Mouse (Mus musculus) T-helper 17 cell (primary cell): ENCODE results near the gene Cnfn.

Experiments used
- in situ Hi-C, 2 experiments: fragments of 300-600 bp; cut with MboI, MseI; formaldehyde crosslinking; loops; 1 replicate in 1 of 2; 2 replicates in 1 of 2; pipeline ENCODE4 v1.15.1; 2025; ENCODE audit warnings: high pct_unique_total_duplicates in 2 of 2

The Cnfn gene

DNA sequence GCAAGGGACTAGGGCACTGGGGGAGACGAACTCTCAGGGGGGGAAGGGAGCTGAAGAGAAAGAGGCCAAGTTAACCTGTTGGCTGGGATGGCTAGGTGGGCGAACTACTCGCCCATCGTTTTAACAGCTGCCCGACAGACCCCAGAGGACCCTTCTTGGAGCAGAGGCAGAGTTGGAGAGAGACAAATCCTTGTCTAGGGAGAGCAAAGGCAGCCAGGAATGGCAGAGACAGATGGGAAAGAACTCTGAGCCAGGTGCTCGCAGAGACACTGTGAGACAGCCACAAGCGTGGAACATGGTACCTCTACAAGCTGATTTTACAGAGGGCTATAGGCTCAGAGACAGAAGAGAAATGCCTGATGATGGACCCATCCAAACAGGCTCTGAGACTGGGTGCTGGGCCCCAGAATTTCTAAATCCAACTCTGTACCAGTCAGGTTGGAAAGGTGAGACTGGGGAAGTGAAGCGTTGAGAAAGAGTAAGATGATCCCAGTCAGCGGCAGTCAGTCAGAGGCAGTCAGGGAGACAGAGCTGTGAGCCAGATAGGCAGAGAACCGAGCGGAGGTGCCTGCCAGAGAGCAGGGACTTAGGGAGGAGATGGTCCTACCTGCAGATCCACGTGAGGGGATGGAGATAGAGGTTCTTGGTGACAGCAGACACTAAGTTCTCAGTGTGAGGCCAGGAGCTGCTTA, at the start of gene Cnfn:
Cnfn (minus strand) TSS at position 667 of the 692 bp plus-strand sequence.
- in situ Hi-C loops = no loop called here

GRCm38 (mm10) chr7:25417597-25417996, 48.1 kb upstream of the Cnfn start:
- in situ Hi-C loops = no loop called here

DNA sequence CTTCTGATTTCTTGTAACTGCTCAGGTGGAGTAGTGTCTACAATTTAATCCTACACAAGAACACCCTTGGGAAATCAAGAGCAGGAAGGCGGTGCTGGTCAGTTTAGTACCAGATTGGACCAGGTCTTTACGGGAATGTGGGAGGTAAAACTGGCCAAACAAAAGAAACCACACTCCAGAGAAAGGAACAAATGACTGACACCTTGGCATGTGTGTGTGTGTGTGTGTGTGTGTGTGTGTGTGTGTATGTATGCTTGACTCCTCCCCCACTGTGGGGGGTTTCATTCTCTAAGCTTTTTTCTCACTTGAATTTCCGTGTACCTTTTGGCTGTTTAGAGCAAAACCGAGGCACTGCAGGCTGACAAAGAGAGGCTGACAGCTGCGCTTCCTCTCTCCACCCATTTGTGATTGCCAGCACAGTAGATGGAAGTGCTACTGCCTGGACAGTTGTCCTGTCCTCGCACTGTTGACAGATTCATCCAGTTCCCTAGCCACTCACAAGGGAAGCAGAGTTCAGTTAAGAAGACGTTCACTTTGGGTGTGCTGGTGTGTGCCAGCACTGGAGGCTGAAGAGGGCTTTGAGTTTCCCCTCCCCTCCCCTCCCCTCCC, 43.4 kb upstream of the Cnfn start, which contains the start of gene Cxcl17:
Cxcl17 (minus strand) TSS at position 54 of the 609 bp plus-strand sequence.
- in situ Hi-C loops = no loop called here

GRCm38 (mm10) chr7:25411861-25412260, 42.3 kb upstream of the Cnfn start:
- in situ Hi-C loops = no loop called here

- in situ Hi-C loops = no loop called here
Measured at GRCm38 (mm10) chr7:25410969-25411615, 41.6 kb upstream of the Cnfn start.

- in situ Hi-C loops = no loop called here
Measured at GRCm38 (mm10) chr7:25409114-25409760, 39.7 kb upstream of the Cnfn start.

DNA sequence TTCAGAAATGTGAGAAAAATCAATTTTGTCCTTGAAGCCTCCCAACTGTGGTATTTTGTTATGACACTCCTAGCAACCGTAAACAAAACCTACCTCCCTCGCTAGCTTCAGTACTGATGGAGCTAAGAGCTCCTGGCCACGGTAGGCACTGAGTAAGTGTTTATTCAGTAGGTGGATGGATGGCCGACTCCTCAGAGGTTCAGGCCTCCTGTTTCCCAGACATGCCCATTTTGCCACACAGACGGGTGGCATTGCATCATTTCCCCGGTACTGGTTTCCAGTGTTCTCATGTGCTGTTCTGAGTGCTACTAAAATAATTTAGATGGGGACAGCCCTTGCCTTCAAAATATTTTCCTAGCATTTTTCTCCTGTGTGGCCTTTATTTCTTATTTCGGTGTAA, 36.9 kb upstream of the Cnfn start:
- in situ Hi-C loops = no loop called here

DNA sequence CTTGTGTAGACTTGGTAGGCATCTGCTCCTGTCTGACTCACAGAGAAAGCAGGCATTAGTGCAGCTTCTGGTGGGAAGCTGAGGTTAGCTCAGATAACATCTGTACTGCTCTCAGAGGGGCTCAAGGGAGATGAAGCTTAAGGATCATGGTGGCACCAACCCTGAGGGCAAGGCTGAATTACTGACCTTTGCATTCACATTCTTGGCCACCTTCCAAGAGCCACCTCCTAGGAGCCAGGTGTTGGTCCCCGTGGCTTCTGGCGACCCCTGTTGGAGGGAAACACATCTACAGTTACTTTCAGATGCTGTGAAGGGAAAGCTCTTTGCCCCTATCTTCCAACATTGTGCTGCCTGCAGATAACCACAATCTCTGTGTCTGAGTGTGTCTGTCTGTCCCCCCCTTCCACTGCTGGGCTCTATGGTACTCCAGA, 33.2 kb upstream of the Cnfn start:
- in situ Hi-C loops = no loop called here

- in situ Hi-C loops = no loop called here
Measured at GRCm38 (mm10) chr7:25401986-25402385, 32.5 kb upstream of the Cnfn start.

- in situ Hi-C loops = no loop called here
Measured at GRCm38 (mm10) chr7:25401551-25401950, 32.0 kb upstream of the Cnfn start.

DNA sequence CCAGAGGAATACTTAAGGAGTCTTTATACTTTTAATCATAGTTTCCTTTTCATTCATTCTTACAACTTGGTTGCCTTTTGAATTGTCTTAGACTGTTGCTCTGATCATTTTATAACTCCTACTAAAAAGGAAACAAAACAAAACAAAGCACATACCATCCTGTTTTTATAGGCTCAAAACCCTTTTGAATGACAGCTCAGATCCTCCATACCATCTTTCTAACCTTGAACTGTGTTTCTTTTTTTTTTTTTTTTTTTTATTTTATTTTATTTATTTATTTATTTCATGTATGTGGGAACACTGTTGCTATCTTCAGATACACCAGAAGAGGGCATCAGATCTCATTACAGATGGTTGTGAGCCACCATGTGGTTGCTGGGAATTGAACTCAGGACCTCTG, 29.5 kb upstream of the Cnfn start:
- in situ Hi-C loops = loop anchor here in 1 of 2 experiments (25.0 kb wide), 2 partner anchors 1312 to 1788 kb away; partner anchors contain the start of genes BC024978, Gm21983, Mia and Rab4b

DNA sequence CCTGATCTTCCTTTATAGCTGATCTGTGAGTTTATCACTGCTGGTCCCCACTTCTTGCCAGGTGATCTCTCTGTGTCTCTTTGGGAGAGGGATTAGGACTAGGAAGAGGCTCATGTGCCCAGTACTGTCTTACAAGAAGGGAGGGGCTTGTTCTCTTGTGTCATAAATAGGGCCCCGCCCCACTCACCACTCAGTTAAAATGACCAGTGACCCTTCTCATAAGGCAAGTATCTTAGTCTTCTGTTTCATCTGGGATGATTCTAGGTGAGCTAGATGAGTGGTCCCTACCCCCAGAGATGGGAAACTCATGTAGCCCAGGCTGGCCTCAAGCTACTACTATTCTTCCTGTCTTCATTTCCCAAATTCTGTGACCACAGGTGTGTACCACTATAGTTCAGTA, 29.1 kb upstream of the Cnfn start, which contains the start of gene Lipe:
Lipe (minus strand) TSS at position 101 of the 400 bp plus-strand sequence.
- in situ Hi-C loops = loop anchor here in 1 of 2 experiments (25.0 kb wide), 2 partner anchors 1311 to 1789 kb away; partner anchors contain the start of genes BC024978, Gm21983, Mia and Rab4b

DNA sequence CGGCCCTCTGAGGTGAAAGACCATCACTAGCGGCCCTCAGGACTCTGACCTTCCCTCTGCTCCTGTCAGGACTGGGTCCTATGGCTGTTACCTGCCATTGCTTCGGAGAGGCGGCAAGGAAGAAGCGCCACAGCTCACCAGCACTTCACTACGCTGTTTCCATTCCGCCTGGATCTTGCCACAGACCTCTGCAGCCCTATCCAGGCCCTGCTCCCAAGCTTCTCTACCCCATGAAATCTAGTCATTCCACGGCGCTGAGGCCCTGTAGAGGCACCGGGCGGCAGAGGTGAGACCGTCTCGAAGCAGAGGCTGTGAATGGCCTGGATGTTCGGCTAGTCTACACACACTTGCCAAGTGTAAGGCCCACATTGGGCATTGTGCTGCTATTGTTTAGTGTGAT, 27.1 kb upstream of the Cnfn start:
- in situ Hi-C loops = loop anchor here in 1 of 2 experiments (25.0 kb wide), 2 partner anchors 1309 to 1791 kb away; partner anchors contain the start of genes BC024978, Gm21983, Mia and Rab4b

DNA sequence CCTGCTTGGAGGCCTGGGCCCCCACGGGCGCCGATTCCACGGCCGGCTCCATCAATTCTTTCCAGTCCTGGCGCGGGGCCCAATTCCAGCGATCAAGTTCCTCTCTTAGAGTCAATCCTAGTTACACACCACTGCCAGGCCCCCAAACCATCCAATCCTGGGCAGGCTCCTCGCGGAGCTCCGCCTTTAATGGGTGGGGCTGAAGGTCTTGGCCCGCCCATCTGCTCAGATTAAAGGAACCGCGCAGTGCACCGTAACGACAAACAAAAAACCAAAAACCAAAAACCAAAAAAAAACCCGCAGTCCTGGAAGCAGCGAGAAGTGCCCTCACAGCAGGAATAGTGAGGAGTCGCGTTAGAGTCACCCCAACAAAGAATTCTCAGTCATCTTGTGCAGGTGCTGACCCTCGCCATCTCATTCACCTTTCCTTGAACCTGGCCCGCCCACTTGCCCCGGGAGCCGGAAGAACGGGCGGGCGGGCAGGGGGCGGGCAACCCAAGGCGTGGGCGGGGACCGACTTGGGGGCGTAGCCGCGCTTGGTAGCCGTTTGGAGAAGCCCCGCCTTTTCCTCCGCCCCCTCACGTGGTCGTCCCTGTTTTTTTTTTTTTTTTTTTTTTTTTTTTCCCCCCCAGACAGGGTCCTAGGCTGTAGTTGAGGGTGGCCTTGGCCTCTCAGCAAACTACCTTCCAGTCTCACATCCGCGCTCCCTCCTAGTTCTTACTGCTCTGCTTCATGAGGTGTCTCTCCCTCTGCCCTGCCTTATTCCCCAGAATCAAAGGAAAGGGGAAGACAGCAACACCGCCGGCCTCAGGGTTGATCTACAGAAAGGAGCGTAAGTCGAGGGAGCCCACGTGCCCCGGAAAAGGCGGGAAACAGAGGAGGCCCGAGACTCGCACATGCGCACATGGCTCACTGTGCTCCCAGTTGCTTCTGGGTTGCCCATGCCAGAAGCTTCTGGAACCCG, 26.3 kb upstream of the Cnfn start:
- in situ Hi-C loops = loop anchor here in 1 of 2 experiments (25.0 kb wide), 2 partner anchors 1309 to 1791 kb away; partner anchors contain the start of genes BC024978, Gm21983, Mia and Rab4b

DNA sequence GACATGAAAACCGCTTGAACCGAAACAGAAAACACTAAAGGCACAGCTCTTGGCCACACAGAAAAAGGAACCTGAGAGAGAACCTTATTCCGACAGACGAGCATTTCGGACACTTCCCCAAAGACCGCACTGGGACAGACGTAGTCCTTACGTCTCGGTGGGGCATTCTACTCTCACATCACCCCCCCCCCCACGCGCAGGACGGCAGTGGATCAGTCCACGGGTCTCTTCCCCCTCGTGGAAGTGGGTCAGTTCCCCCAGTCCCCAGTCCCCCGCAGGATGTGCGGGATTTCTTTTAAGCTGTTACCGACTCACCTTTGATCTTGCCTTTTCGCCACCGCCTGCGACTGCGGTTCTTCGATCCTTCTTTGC, 25.6 kb upstream of the Cnfn start:
- in situ Hi-C loops = loop anchor here in 1 of 2 experiments (25.0 kb wide), 2 partner anchors 1308 to 1792 kb away; partner anchors contain the start of genes BC024978, Gm21983, Mia and Rab4b

GRCm38 (mm10) chr7:25394754-25395153, 25.2 kb upstream of the Cnfn start:
- in situ Hi-C loops = loop anchor here (5.0 to 25.0 kb wide), 3 partner anchors 77 to 1793 kb away; partner anchors contain the start of genes BC024978 (in 1 of the 2), Gm21983 (in 1 of the 2), Megf8 (in 1 of the 2) and Mia (in 1 of the 2)

DNA sequence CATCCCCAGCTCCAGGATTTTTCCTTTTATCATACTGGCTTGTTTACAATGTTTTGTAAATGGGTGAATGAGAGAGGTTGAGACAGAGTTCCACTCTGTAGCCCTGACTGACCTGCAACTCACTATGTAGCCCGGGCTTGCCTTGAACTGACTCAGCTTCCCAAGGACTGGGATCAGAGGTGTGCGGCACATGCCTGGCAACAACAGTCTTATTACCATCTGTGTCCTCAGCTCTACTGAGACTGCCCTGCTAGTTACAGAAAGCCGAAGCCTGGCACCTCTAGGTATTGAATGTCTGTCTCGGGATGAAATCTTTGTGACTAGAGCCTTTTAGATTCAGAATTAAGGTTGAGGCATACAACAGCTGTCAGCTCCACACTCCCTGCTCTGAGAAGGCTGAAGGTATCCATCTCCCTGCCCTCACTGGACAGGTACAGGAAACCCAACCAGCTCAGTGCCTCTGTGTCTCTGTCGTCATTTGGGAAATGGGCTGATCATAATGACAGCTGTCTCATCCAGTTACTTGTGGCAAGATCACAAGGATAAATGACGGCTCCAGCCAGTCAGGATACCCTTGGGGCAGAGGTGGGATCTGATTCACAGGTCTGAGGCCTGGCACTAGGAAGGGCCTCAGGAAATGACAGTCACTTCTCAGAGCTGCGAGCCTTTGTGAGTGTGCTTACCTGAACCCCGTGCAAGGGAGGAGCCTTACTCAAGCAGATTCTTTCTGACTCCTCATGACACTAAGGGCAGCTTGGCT, 24.1 kb upstream of the Cnfn start:
- in situ Hi-C loops = loop anchor here (5.0 to 25.0 kb wide), 3 partner anchors 76 to 1794 kb away; partner anchors contain the start of genes BC024978 (in 1 of the 2), Gm21983 (in 1 of the 2), Megf8 (in 1 of the 2) and Mia (in 1 of the 2)

- in situ Hi-C loops = loop anchor here (5.0 to 25.0 kb wide), 3 partner anchors 76 to 1794 kb away; partner anchors contain the start of genes BC024978 (in 1 of the 2), Gm21983 (in 1 of the 2), Megf8 (in 1 of the 2) and Mia (in 1 of the 2)
Measured at GRCm38 (mm10) chr7:25392851-25393250, 23.3 kb upstream of the Cnfn start.
